Mouse (Mus musculus) ES-Bruce4 (cell line): Measurements from ENCODE around the gene Ush2a. TPM values are rescaled to one million over a fixed set of nuclear protein-coding genes. Genes with fewer than 3 reads are reported as not detected.

Source experiments
- H3K27ac ChIP-seq: 2 replicates; pipeline ENCODE4 v1.5.1; 2012; ENCODE audit warnings: low read length, inconsistent platforms; ENCODE audit not compliant: insufficient read depth
- H3K27me3 ChIP-seq: 2 replicates; pipeline ENCODE4 v1.6.1; 2012; ENCODE audit warnings: mild to moderate bottlenecking, low read length, inconsistent platforms; ENCODE audit not compliant: control insufficient read depth, poor library complexity, insufficient read depth, severe bottlenecking
- H3K36me3 ChIP-seq: 2 replicates; pipeline ENCODE4 v1.6.1; 2012; ENCODE audit warnings: inconsistent platforms, mild to moderate bottlenecking, low read length, moderate library complexity; ENCODE audit not compliant: control insufficient read depth, poor library complexity, insufficient read depth, severe bottlenecking
- H3K4me1 ChIP-seq: one replicate; pipeline ENCODE4 v1.8.1; 2011; ENCODE audit warnings: low read length; ENCODE audit not compliant: control insufficient read depth, insufficient read depth
- H3K4me3 ChIP-seq: 2 replicates; pipeline ENCODE4 v1.5.1; 2011; ENCODE audit warnings: low read depth, mild to moderate bottlenecking, low read length
- H3K9ac ChIP-seq: 2 replicates; pipeline ENCODE4 v1.6.1; 2012; ENCODE audit warnings: low read depth, mild to moderate bottlenecking, inconsistent platforms; ENCODE audit not compliant: poor library complexity, severe bottlenecking
- H3K9me3 ChIP-seq: replicated peaks from 2 replicates; pipeline ENCODE4 v1.6.1; 2012; ENCODE audit warnings: mild to moderate bottlenecking, low read length, inconsistent platforms; ENCODE audit not compliant: control insufficient read depth, poor library complexity, insufficient read depth, severe bottlenecking
- CTCF ChIP-seq: IDR thresholded peaks from one replicate; pipeline ENCODE4 v1.8.1; 2011; ENCODE audit warnings: low read depth, low read length
- EP300 ChIP-seq: IDR thresholded peaks from 2 replicates; pipeline ENCODE4 v1.6.1; 2011; ENCODE audit warnings: low read depth, low read length; ENCODE audit not compliant: insufficient read depth
- POLR2A ChIP-seq: IDR thresholded peaks from one replicate; pipeline ENCODE4 v1.8.1; 2011; ENCODE audit warnings: low read length; ENCODE audit not compliant: insufficient read depth
- polyA plus RNA-seq: library from polyadenylated mRNA; stranded (reverse); fragments of >200 nt; gene quantifications from 2 replicates; pipeline ENCODE4 v1.2.4, GENCODE M21; 2011; ENCODE audit warnings: low read depth; ENCODE audit not compliant: missing spikeins, insufficient read depth, insufficient read length

Ush2a gene
- polyA plus RNA-seq, 1 experiment = not detected

- Histone ChIP-seq H3K27ac (no peak overlapping the region), H3K4me1 (no peaks in the 10 kb centered on the region), H3K27me3 (no peaks in the 10 kb centered on the region), H3K36me3 (no peaks in the 10 kb centered on the region), H3K9ac (no peak overlapping the region), H3K9me3 (peaks cover 2% of the 10 kb centered on the region; the same call in 1 of the 2 replicates), H3K4me3 (no peak overlapping the region)
- TF ChIP-seq EP300 (no peak), CTCF (no peak), POLR2A (no peak)
Measured at GRCm38 (mm10) chr1:188773631-188774030, 511.8 kb downstream of the Ush2a start.

GRCm38 (mm10) chr1:188777556-188778161 lies 515.8 kb downstream of the Ush2a start:
- H3K27me3 ChIP-seq = no peaks in the 10 kb centered on the region
- H3K4me1 ChIP-seq = no peaks in the 10 kb centered on the region
- no peak for TF ChIP-seq CTCF
- no peak for TF ChIP-seq POLR2A
- no peak for TF ChIP-seq EP300
- H3K36me3 ChIP-seq = no peaks in the 10 kb centered on the region
- H3K27ac ChIP-seq = no peak overlapping the region
- H3K9me3 ChIP-seq = no peaks in the 10 kb centered on the region
- no peak overlapping the region for H3K4me3 ChIP-seq
- H3K9ac ChIP-seq = no peak overlapping the region

- Histone ChIP-seq H3K27me3 (no peaks in the 10 kb centered on the region), H3K9ac (no peak overlapping the region), H3K4me1 (peaks cover 2% of the 10 kb centered on the region), H3K9me3 (no peaks in the 10 kb centered on the region), H3K4me3 (no peak overlapping the region), H3K27ac (no peak overlapping the region), H3K36me3 (no peaks in the 10 kb centered on the region)
- no peak for TF ChIP-seq CTCF
- TF ChIP-seq EP300 = peak; percentile 37; the same call in 1 of the 2 replicates
Measured at GRCm38 (mm10) chr1:188785056-188785455, 523.2 kb downstream of the Ush2a start.

- no peaks in the 10 kb centered on the region for H3K27me3 ChIP-seq
- no peaks in the 10 kb centered on the region for H3K4me1 ChIP-seq
- H3K9ac ChIP-seq = no peak overlapping the region
- H3K36me3 ChIP-seq = no peaks in the 10 kb centered on the region
- no peak for TF ChIP-seq EP300
- no peak for TF ChIP-seq CTCF
- TF ChIP-seq POLR2A = no peak
- no peak overlapping the region for H3K27ac ChIP-seq
- no peaks in the 10 kb centered on the region for H3K9me3 ChIP-seq
- H3K4me3 ChIP-seq = no peak overlapping the region
Measured at GRCm38 (mm10) chr1:188805069-188805468, 543.2 kb downstream of the Ush2a start.

GRCm38 (mm10) chr1:188805852-188806251 lies 544.0 kb downstream of the Ush2a start:
- no peak for TF ChIP-seq EP300
- no peak for TF ChIP-seq POLR2A
- no peak for TF ChIP-seq CTCF
- no peaks in the 10 kb centered on the region for H3K4me1 ChIP-seq

GRCm38 (mm10) chr1:188810631-188811030 lies 548.8 kb downstream of the Ush2a start:
- Histone ChIP-seq H3K9me3 (no peaks in the 10 kb centered on the region), H3K36me3 (no peaks in the 10 kb centered on the region), H3K9ac (no peak overlapping the region), H3K4me3 (no peak overlapping the region), H3K4me1 (no peaks in the 10 kb centered on the region), H3K27me3 (no peaks in the 10 kb centered on the region), H3K27ac (no peak overlapping the region)
- no peak for TF ChIP-seq CTCF
- TF ChIP-seq POLR2A = no peak
- TF ChIP-seq EP300 = no peak

More at GRCm38 (mm10) chr1:188805852-188806251, 544.0 kb downstream of the Ush2a start:
- Histone ChIP-seq H3K9me3 (no peaks in the 10 kb centered on the region), H3K27me3 (no peaks in the 10 kb centered on the region), H3K27ac (no peak overlapping the region), H3K36me3 (no peaks in the 10 kb centered on the region), H3K9ac (no peak overlapping the region), H3K4me3 (no peak overlapping the region)
